Mouse (Mus musculus): ENCODE measurements at regions not wholly inside any gene's neighbourhood (a gene's known extent, or its start where the extent isn't known, plus 50 kb on each side); places are given as distances from the start of the nearest gene placed in this dataset.
A peak's percentile ranks its signal among the peaks of the same experiment; 100 is the strongest.

DNA sequence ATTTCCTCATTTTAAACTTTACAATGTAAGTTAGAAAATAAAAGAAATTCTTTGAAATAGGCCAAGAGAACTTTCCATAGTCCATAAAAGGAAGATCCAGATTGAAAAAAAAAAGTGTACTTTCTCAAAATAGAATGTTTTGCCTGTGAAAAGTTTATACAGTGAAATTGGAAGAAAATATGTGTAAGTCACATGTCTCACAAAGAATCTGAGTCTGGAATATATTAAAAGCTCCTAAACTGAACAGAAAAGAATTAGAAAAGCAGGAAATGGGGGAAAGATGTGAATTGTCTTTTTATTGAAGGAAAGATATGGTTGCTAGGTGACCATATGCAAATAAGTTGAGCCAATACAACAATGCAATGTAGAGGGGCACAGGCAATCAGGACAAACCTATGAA is 197.7 kb upstream of the Gm20594 start:
- DNase-seq (ENCODE audit: low spot score): no peak

DNA sequence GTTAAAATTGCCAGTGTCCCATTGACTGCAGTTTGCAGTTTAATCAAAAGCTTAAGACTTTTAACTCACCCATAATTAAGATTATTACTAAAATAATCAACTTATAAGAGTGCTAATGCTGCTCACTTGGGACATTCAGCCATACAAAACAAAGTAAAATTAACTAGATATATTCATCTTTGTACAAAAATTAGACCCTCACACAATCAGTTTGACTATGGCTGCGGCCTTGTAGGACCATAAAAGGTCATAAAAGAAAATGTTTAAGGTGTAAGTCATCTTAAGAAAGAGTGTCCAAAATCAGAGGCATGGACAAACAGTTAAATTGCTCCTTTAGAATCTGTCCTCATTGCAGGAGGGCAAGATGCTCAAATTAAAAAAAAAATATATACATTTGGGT is 186.0 kb upstream of the Gm20594 start:
- peak; percentile 3 for DNase-seq (ENCODE audit: low spot score)

DNA sequence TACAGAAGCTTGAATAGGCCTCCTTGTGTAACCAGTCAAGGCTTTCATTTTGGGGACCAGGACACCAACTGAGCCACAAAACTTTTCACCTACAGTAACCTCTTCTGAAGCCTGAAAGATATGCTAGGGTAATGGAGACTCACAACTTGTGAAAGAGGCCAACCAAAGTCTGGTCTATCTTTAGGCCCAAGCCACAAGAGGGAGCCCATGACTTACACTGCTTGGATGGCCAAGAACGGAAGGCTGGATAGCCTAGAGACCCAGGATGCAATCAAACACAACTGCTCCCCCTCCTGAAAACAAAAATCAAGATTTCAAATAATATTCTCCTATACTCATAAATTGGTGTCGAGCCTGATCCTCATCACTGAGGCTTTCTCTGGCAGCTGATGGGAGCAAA is 166.4 kb upstream of the Gm20594 start:
- DNase-seq (ENCODE audit: low spot score): no peak

Data from ovary, postnatal 14 days (tissue).